11 mouse cellular contexts compared by ENCODE assay signal in the genomic region with DNA sequence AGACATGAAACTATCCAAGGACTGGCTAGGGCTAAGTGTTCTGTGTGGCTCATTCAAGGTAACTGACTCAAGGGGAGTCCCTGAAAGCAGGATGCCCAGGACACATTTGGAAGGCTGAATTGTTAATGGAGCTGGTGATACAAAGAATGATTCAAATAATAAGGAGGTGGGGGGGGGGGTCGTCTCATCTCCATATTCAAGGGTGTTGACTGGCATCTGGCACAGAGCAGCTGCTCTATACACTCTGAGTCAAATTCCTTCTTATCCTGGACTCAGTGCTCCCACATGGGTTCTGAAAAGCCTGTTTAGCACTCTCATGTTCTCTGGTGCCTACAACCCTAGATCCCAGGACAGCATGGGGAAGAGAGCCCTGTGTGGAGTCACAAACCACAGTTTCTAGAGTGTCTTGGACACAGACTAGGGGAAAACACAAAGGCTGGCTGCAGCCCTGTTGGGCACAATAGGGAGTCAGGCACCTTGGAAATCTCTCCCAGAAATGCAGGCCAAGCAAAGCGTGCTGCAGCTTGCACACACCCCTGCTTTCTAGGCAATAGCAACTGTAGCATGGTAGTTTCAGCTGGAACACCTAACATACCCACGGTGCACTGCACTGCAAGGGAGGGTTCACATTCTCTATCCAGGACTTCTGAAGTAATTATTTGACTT. TPM values are rescaled to one million over a fixed set of nuclear protein-coding genes. Genes with fewer than 3 reads are reported as not detected.
DNase-seq lines count a peak whose midpoint lies in the region; ATAC-seq and TF ChIP-seq lines count a peak whose summit lies in the region.
"Had no signal": no experiment of that assay in that cellular context is flagged by ENCODE, and none has a peak within 500 bp of the region (broad histone marks: within the 10 kb centered on the region; RNA-seq: fewer than 3 reads in every experiment).

No protein-coding gene starts in this region.

- H3K4me2 ChIP-seq in forebrain, postnatal 0 days (ENCODE audit: low read depth): no peak overlapping the region
- H3K4me2 ChIP-seq in liver, embryonic 11.5 days: no peak overlapping the region
- H3K4me2 ChIP-seq in heart, postnatal 0 days (ENCODE audit: low read depth, low read length): no peak overlapping the region
- H3K4me2 ChIP-seq in midbrain, embryonic 14.5 days (ENCODE audit: low read length): no peak overlapping the region

- no peak for ATAC-seq in forebrain, postnatal 0 days
- no peak for ATAC-seq in liver, embryonic 11.5 days (replicated peaks; ENCODE audit: low FRiP score)
- no peak for ATAC-seq in heart, postnatal 0 days (ENCODE audit: insufficient read depth, low read depth)
- no peak for ATAC-seq in midbrain, embryonic 14.5 days (ENCODE audit: low FRiP score, low TSS enrichment)
- ATAC-seq in megakaryocyte-erythroid progenitor cell, adult 5-6 weeks (replicated peaks; ENCODE audit: low FRiP score, low TSS enrichment, poor library complexity, severe bottlenecking): no peak

- H3K9me3 ChIP-seq in forebrain, embryonic 10.5 days: no peaks in the 10 kb centered on the region
- no peaks in the 10 kb centered on the region for H3K9me3 ChIP-seq in forebrain, postnatal 0 days (ENCODE audit: low read length)
- H3K9me3 ChIP-seq in liver, embryonic 11.5 days (ENCODE audit: control insufficient read depth, low read length): no peaks in the 10 kb centered on the region
- H3K9me3 ChIP-seq in heart, postnatal 0 days (replicated peaks; ENCODE audit: control insufficient read depth, low read length): no peaks in the 10 kb centered on the region
- H3K9me3 ChIP-seq in midbrain, embryonic 14.5 days (ENCODE audit: control insufficient read depth, low read length): no peaks in the 10 kb centered on the region

- H3K9ac ChIP-seq in forebrain, postnatal 0 days: no peak overlapping the region
- no peak overlapping the region for H3K9ac ChIP-seq in liver, embryonic 11.5 days (ENCODE audit: low read depth, low read length)
- H3K9ac ChIP-seq in heart, postnatal 0 days (replicated peaks; ENCODE audit: low read depth, low read length): no peak overlapping the region
- no peak overlapping the region for H3K9ac ChIP-seq in midbrain, embryonic 14.5 days (replicated peaks; ENCODE audit: low read length)

- no peak for TF ChIP-seq CTCF in forebrain, postnatal 0 days (IDR thresholded peaks at IDR 0.05; ENCODE audit: low read depth)
- no peak for TF ChIP-seq CTCF in heart, postnatal 0 days (IDR thresholded peaks at IDR 0.05; ENCODE audit: low read depth)

- H3K4me3 ChIP-seq in forebrain, embryonic 10.5 days: no peak overlapping the region
- H3K4me3 ChIP-seq in forebrain, postnatal 0 days (ENCODE audit: low read depth, low read length): no peak overlapping the region
- H3K4me3 ChIP-seq in liver, embryonic 11.5 days (ENCODE audit: low read depth, low read length): no peak overlapping the region
- H3K4me3 ChIP-seq in heart, postnatal 0 days (ENCODE audit: low read depth, low read length): no peak overlapping the region
- H3K4me3 ChIP-seq in midbrain, embryonic 14.5 days (replicated peaks; ENCODE audit: low read depth, low read length): no peak overlapping the region
- H3K4me3 ChIP-seq: erythroblast, embryonic 14.5 days; left cerebral cortex, adult 2 months had no signal

- 50% methylated on average over 3 of the region's 3 CpGs for WGBS in forebrain, embryonic 10.5 days
- 56% methylated on average over 3 of the region's 3 CpGs for WGBS in forebrain, postnatal 0 days
- 68% methylated on average over 3 of the region's 3 CpGs for WGBS in liver, embryonic 11.5 days
- WGBS in heart, postnatal 0 days: 55% methylated on average over 3 of the region's 3 CpGs
- 34% methylated on average over 3 of the region's 3 CpGs for WGBS in midbrain, embryonic 14.5 days

- no peak for TF ChIP-seq EP300 in heart, postnatal 0 days (IDR thresholded peaks at IDR 0.05; ENCODE audit: low read depth)

- no peaks in the 10 kb centered on the region for H3K36me3 ChIP-seq in forebrain, embryonic 10.5 days (replicated peaks)
- H3K36me3 ChIP-seq in forebrain, postnatal 0 days (ENCODE audit: insufficient read depth): no peaks in the 10 kb centered on the region
- H3K36me3 ChIP-seq in liver, embryonic 11.5 days (ENCODE audit: control insufficient read depth, insufficient read depth, low read length): no peaks in the 10 kb centered on the region
- no peaks in the 10 kb centered on the region for H3K36me3 ChIP-seq in heart, postnatal 0 days (replicated peaks; ENCODE audit: control insufficient read depth, insufficient read depth, low read length)
- no peaks in the 10 kb centered on the region for H3K36me3 ChIP-seq in midbrain, embryonic 14.5 days (ENCODE audit: control insufficient read depth, insufficient read depth, low read length)

- H3K4me1 ChIP-seq in forebrain, embryonic 10.5 days: peaks cover 95% of the 10 kb centered on the region
- H3K4me1 ChIP-seq in forebrain, postnatal 0 days (ENCODE audit: insufficient read depth): peaks cover 9% of the 10 kb centered on the region
- peaks cover 56% of the 10 kb centered on the region for H3K4me1 ChIP-seq in liver, embryonic 11.5 days (replicated peaks; ENCODE audit: control insufficient read depth, insufficient read depth, low read length)
- peaks cover 60% of the 10 kb centered on the region for H3K4me1 ChIP-seq in heart, postnatal 0 days (ENCODE audit: control insufficient read depth, insufficient read depth)
- H3K4me1 ChIP-seq in midbrain, embryonic 14.5 days (ENCODE audit: control insufficient read depth, insufficient read depth, low read length): peaks cover 31% of the 10 kb centered on the region

- H3K27ac ChIP-seq in forebrain, embryonic 10.5 days: peak overlapping the region; percentile 93
- no peak overlapping the region for H3K27ac ChIP-seq in forebrain, postnatal 0 days (ENCODE audit: low read depth, low read length)
- no peak overlapping the region for H3K27ac ChIP-seq in liver, embryonic 11.5 days (ENCODE audit: low read depth, low read length)
- peak overlapping the region; percentile 94 for H3K27ac ChIP-seq in heart, postnatal 0 days (ENCODE audit: low read depth)
- peak overlapping the region; percentile 21; the same call in 1 of the 2 replicates for H3K27ac ChIP-seq in midbrain, embryonic 14.5 days (replicated peaks; ENCODE audit: low read depth, low read length)
- H3K27ac ChIP-seq: left cerebral cortex, adult 2 months had no signal

- DNase-seq in forebrain, embryonic 10.5 days (ENCODE audit: extremely low spot score, low spot score): peak; percentile 18
- no peak for DNase-seq in forebrain, postnatal 0 days
- DNase-seq in liver: peak; percentile 2
- DNase-seq in liver, embryonic 11.5 days (ENCODE audit: low spot score): no peak
- DNase-seq in heart, postnatal 0 days (ENCODE audit: low spot score): no peak
- DNase-seq in midbrain, embryonic 14.5 days: peak; percentile 39
- no peak for DNase-seq in left cerebral cortex, postnatal 4 days
- DNase-seq: B cell, adult 2 months had no signal

- peaks cover 40% of the 10 kb centered on the region for H3K27me3 ChIP-seq in forebrain, embryonic 10.5 days (ENCODE audit: poor library complexity, severe bottlenecking)
- 0 out of 2 replicates have a peak, but pooled peaks cover 4% of the 10 kb centered on the region for H3K27me3 ChIP-seq in forebrain, postnatal 0 days (ENCODE audit: insufficient read depth, low read length)
- peaks cover 4% of the 10 kb centered on the region; the same call in 1 of the 2 replicates for H3K27me3 ChIP-seq in liver, embryonic 11.5 days (replicated peaks; ENCODE audit: control insufficient read depth, insufficient read depth, low read length)
- no peaks in the 10 kb centered on the region for H3K27me3 ChIP-seq in heart, postnatal 0 days (ENCODE audit: control insufficient read depth, insufficient read depth, low read length)
- H3K27me3 ChIP-seq in midbrain, embryonic 14.5 days (ENCODE audit: control insufficient read depth, insufficient read depth, low read length): no peaks in the 10 kb centered on the region

- intact Hi-C loops in left cerebral cortex, postnatal 4 days (cut with DNase I): no loop called here

RNA-seq across cellular contexts. Expression of a gene that starts 16.3 kb away (rescaled TPM):
- polyA plus RNA-seq in forebrain, embryonic 10.5 days (2016; fragmentation: Nextera tagmentation; extraction: Ambion mirVana): 101 and 114 TPM in 2 replicates
- 4.8 and 7.8 TPM in 2 replicates for total RNA-seq in forebrain, postnatal 0 days (2014; rRNA removed)
- 4.4 and 4.9 TPM in 2 replicates for polyA plus RNA-seq in forebrain, postnatal 0 days (2015; fragmentation: Nextera tagmentation; extraction: Ambion mirVana)
- polyA plus RNA-seq in liver, embryonic 11.5 days (2014; fragmentation: Nextera tagmentation; extraction: Ambion mirVana): 122 and 151 TPM in 2 replicates
- total RNA-seq in heart, postnatal 0 days (2014; rRNA removed; ENCODE audit: low replicate concordance): 10.8 and 11.4 TPM in 2 replicates
- polyA plus RNA-seq in heart, postnatal 0 days (2015; fragmentation: Nextera tagmentation; extraction: Ambion mirVana): 11.6 and 12.0 TPM in 2 replicates
- polyA plus RNA-seq in midbrain, embryonic 14.5 days (2014; fragmentation: Nextera tagmentation; extraction: Ambion mirVana): 7.1 and 16.3 TPM in 2 replicates
- total RNA-seq in megakaryocyte-erythroid progenitor cell, adult 5-6 weeks (2014; fragmentation: Nextera tagmentation): 59.5 and 80.1 TPM in 2 replicates
- 89.0 and 110 TPM in 2 replicates for total RNA-seq in megakaryocyte-erythroid progenitor cell, adult 5-6 weeks (2017)
- 1 to 10 TPM; 3.6 to 5.6 TPM for total RNA-seq in left cerebral cortex, postnatal 4 days (2021)

Comparison
In these comparisons a context has a peak if more than half of its experiments do, and no peak if none do; other contexts are left out.
1. DNase-seq: peak in forebrain, embryonic 10.5 days (single experiment), liver (single experiment) and midbrain, embryonic 14.5 days (single experiment); none in forebrain, postnatal 0 days (single experiment), liver, embryonic 11.5 days (single experiment), heart, postnatal 0 days (single experiment) and left cerebral cortex, postnatal 4 days (single experiment).
2. H3K27ac ChIP-seq: peak in forebrain, embryonic 10.5 days (single experiment), heart, postnatal 0 days (single experiment) and midbrain, embryonic 14.5 days (single experiment); none in forebrain, postnatal 0 days (single experiment) and liver, embryonic 11.5 days (single experiment).